Mouse (Mus musculus): ENCODE data around the gene Smim20. TPM values are rescaled to one million over a fixed set of nuclear protein-coding genes. Genes with fewer than 3 reads are reported as not detected.

Gene Smim20
- polyA plus RNA-seq, 1 experiment, result 23.9 TPM

DNA sequence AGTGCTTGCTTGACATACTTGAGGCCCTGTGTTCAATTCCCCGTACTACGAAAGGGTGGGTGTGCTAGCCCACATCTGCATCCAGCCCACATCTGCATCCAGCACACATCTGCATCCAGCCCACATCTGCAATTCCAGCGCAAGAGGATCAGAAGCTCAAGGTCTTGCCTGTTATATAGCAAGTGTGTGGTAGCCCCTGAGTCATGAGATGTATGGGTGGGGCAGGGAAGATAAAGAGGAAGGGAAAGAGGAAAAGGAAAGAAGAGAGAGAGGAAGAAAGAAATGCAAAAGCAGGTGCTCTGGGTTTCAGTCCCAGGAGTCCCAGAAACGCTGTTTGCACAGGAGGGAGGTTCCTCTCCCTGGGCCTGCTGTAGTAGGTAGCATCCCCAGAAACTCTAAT lies 15.6 kb downstream of the Smim20 start:
- peaks cover 6% of the 10 kb centered on the region; the same call in 1 of the 2 replicates for H3K4me1 ChIP-seq (ENCODE audit: control insufficient read depth, insufficient read depth, insufficient read length)
- H3K27me3 ChIP-seq (ENCODE audit: control insufficient read depth, insufficient read depth, low read length), result no peaks in the 10 kb centered on the region
- peaks cover 11% of the 10 kb centered on the region for H3K36me3 ChIP-seq (ENCODE audit: control insufficient read depth, insufficient read depth, low read length)
- 68% methylated on average over 4 of the region's 4 CpGs for WGBS
- no peak overlapping the region for H3K4me3 ChIP-seq (ENCODE audit: extremely low read depth, insufficient read depth, insufficient read length)
- no peak for TF ChIP-seq POLR2A (IDR thresholded peaks at IDR 0.05; ENCODE audit: low read depth, low read length)
- TF ChIP-seq CTCF (IDR thresholded peaks at IDR 0.05; ENCODE audit: extremely low read depth, insufficient read depth, insufficient read length, insufficient replicate concordance), result no peak
- DNase-seq (ENCODE audit: low read depth in 1 of 2, low spot score in 2 of 2), result no peak
- no peak overlapping the region for H3K27ac ChIP-seq (ENCODE audit: insufficient read depth, low read length)

DNA sequence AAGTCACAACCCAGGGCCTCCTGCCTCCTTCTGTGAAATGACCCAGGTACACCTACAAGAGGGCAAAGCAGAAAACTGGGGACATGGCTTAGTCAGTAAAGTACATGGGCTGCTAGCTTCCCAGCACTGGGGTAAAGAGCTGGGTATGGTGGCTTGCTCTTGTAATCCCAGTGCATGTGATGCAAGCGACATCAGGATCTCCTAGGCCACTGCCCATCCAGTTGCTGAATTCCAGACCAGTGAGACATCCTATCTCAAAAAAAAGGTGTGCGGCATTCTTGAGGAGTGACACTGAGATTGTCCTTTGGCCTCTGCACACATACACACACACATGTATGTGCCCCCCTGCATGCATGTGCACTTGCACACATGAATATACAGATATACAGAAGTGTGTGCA lies 19.5 kb downstream of the Smim20 start:
- H3K27ac ChIP-seq (ENCODE audit: insufficient read depth, low read length), result no peak overlapping the region
- DNase-seq (ENCODE audit: low read depth in 1 of 2, low spot score in 2 of 2), result no peak
- TF ChIP-seq POLR2A (IDR thresholded peaks at IDR 0.05; ENCODE audit: low read depth, low read length), result no peak
- TF ChIP-seq CTCF (IDR thresholded peaks at IDR 0.05; ENCODE audit: extremely low read depth, insufficient read depth, insufficient read length, insufficient replicate concordance), result no peak
- 94% methylated on average over 2 of the region's 2 CpGs for WGBS
- peaks cover 6% of the 10 kb centered on the region; the same call in 1 of the 2 replicates for H3K4me1 ChIP-seq (ENCODE audit: control insufficient read depth, insufficient read depth, insufficient read length)
- no peak overlapping the region for H3K4me3 ChIP-seq (ENCODE audit: extremely low read depth, insufficient read depth, insufficient read length)
- no peaks in the 10 kb centered on the region for H3K27me3 ChIP-seq (ENCODE audit: control insufficient read depth, insufficient read depth, low read length)
- H3K36me3 ChIP-seq (ENCODE audit: control insufficient read depth, insufficient read depth, low read length), result no peaks in the 10 kb centered on the region

- Histone ChIP-seq H3K36me3 (ENCODE audit: control insufficient read depth, insufficient read depth, low read length) (no peaks in the 10 kb centered on the region), H3K4me3 (ENCODE audit: extremely low read depth, insufficient read depth, insufficient read length) (no peak overlapping the region)
Observed at GRCm38 (mm10) chr5:53289438-53289837, 22.6 kb downstream of the Smim20 start.

DNA sequence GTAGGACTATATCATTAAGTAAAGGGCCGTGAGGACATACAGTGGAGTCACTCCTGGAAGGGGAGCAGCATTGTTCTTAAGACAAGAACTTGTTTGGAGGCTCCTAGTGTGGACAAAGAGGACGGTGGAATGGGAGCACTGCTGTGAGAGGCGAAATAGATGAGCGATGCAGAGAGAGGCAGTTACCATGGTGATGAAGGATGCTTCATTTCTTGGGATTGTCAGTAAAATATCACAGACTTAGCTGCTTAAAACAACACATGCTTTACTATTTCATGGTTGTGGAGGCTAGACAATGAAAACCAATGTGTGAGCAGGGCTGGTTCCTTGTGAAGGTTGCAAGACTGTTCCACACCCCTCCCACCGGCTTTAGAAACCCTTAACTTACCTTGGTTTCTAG lies 27.7 kb downstream of the Smim20 start:
- Histone ChIP-seq H3K4me1 (ENCODE audit: control insufficient read depth, insufficient read depth, insufficient read length) (no peaks in the 10 kb centered on the region), H3K27me3 (ENCODE audit: control insufficient read depth, insufficient read depth, low read length) (no peaks in the 10 kb centered on the region), H3K27ac (ENCODE audit: insufficient read depth, low read length) (no peak overlapping the region), H3K4me3 (ENCODE audit: extremely low read depth, insufficient read depth, insufficient read length) (no peak overlapping the region), H3K36me3 (ENCODE audit: control insufficient read depth, insufficient read depth, low read length) (no peaks in the 10 kb centered on the region)
- DNase-seq (ENCODE audit: low read depth in 1 of 2, low spot score in 2 of 2), result no peak
- WGBS, result 87% methylated on average over 5 of the region's 5 CpGs
- TF ChIP-seq CTCF (IDR thresholded peaks at IDR 0.05; ENCODE audit: extremely low read depth, insufficient read depth, insufficient read length, insufficient replicate concordance) (no peak), POLR2A (IDR thresholded peaks at IDR 0.05; ENCODE audit: low read depth, low read length) (no peak)

More at GRCm38 (mm10) chr5:53289438-53289837, 22.6 kb downstream of the Smim20 start:
- 22% methylated on average over 8 of the region's 9 CpGs for whole genome bisulfite sequencing
- TF ChIP-seq CTCF (IDR thresholded peaks at IDR 0.05; ENCODE audit: extremely low read depth, insufficient read depth, insufficient read length, insufficient replicate concordance) (no peak), POLR2A (IDR thresholded peaks at IDR 0.05; ENCODE audit: low read depth, low read length) (no peak)
- H3K4me1 ChIP-seq (ENCODE audit: control insufficient read depth, insufficient read depth, insufficient read length), result no peaks in the 10 kb centered on the region
- no peaks in the 10 kb centered on the region for H3K27me3 ChIP-seq (ENCODE audit: control insufficient read depth, insufficient read depth, low read length)
- DNase-seq (ENCODE audit: low read depth in 1 of 2, low spot score in 2 of 2), result no peak
- H3K27ac ChIP-seq (ENCODE audit: insufficient read depth, low read length), result no peak overlapping the region

- Histone ChIP-seq H3K27me3 (ENCODE audit: control insufficient read depth, insufficient read depth, low read length) (no peaks in the 10 kb centered on the region), H3K27ac (ENCODE audit: insufficient read depth, low read length) (no peak overlapping the region), H3K4me1 (ENCODE audit: control insufficient read depth, insufficient read depth, insufficient read length) (no peaks in the 10 kb centered on the region), H3K36me3 (ENCODE audit: control insufficient read depth, insufficient read depth, low read length) (no peaks in the 10 kb centered on the region), H3K4me3 (ENCODE audit: extremely low read depth, insufficient read depth, insufficient read length) (no peak overlapping the region)
- TF ChIP-seq CTCF (IDR thresholded peaks at IDR 0.05; ENCODE audit: extremely low read depth, insufficient read depth, insufficient read length, insufficient replicate concordance) (no peak), POLR2A (IDR thresholded peaks at IDR 0.05; ENCODE audit: low read depth, low read length) (no peak)
- DNase-seq (ENCODE audit: low read depth in 1 of 2, low spot score in 2 of 2), result no peak
- WGBS, result 86% methylated on average over 4 of the region's 4 CpGs
Observed at GRCm38 (mm10) chr5:53296961-53297360, 30.1 kb downstream of the Smim20 start.

GRCm38 (mm10) chr5:53301496-53301895 lies 34.6 kb downstream of the Smim20 start:
- H3K27me3 ChIP-seq (ENCODE audit: control insufficient read depth, insufficient read depth, low read length), result no peaks in the 10 kb centered on the region
- DNase-seq (ENCODE audit: low read depth in 1 of 2, low spot score in 2 of 2), result no peak
- no peak overlapping the region for H3K4me3 ChIP-seq (ENCODE audit: extremely low read depth, insufficient read depth, insufficient read length)
- H3K27ac ChIP-seq (ENCODE audit: insufficient read depth, low read length), result no peak overlapping the region
- H3K4me1 ChIP-seq (ENCODE audit: control insufficient read depth, insufficient read depth, insufficient read length), result no peaks in the 10 kb centered on the region
- H3K36me3 ChIP-seq (ENCODE audit: control insufficient read depth, insufficient read depth, low read length), result no peaks in the 10 kb centered on the region
- no peak for TF ChIP-seq CTCF (IDR thresholded peaks at IDR 0.05; ENCODE audit: extremely low read depth, insufficient read depth, insufficient read length, insufficient replicate concordance)
- no peak for TF ChIP-seq POLR2A (IDR thresholded peaks at IDR 0.05; ENCODE audit: low read depth, low read length)
- 89% methylated on average over 8 of the region's 8 CpGs for WGBS

DNA sequence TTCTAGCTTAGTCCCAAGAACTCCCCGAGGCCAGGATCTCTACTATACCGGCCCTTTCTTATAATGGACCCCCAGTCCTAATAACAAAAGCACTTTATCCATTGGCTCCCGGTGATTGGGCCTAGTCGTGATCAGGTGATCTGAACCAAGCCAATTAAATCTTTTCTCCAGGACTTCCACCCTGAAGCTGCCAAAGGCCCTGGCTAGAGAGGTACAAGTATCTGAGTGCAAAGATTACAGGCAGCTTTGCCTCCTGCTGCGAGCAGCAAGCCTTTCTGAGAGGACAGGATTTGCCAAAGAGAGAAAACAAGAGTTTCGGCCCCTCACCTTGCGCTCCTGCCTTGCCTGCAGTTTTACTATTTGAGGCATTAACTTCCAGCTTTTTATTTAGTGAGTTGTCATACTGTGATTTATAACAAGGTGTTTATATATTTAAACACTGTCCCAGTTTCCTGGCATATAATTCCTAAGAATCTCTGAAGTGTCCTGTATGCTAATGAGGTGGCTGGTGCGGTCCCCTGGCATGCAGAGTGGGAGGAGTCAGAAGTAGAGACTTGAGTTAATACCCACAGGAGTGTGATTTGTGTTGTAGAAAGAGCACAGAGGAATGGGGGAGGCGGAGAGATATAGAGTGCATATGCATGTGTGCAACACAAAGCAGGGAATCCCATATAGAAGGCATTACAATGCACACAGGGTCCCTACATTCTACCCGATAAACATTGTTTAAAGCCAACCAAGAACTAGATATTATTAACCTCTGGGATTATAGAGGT lies 36.2 kb downstream of the Smim20 start:
- Histone ChIP-seq H3K4me1 (ENCODE audit: control insufficient read depth, insufficient read depth, insufficient read length) (no peaks in the 10 kb centered on the region), H3K27me3 (ENCODE audit: control insufficient read depth, insufficient read depth, low read length) (no peaks in the 10 kb centered on the region), H3K4me3 (ENCODE audit: extremely low read depth, insufficient read depth, insufficient read length) (no peak overlapping the region), H3K36me3 (ENCODE audit: control insufficient read depth, insufficient read depth, low read length) (no peaks in the 10 kb centered on the region), H3K27ac (ENCODE audit: insufficient read depth, low read length) (no peak overlapping the region)
- TF ChIP-seq CTCF (IDR thresholded peaks at IDR 0.05; ENCODE audit: extremely low read depth, insufficient read depth, insufficient read length, insufficient replicate concordance) (no peak), POLR2A (IDR thresholded peaks at IDR 0.05; ENCODE audit: low read depth, low read length) (no peak)
- WGBS, result 90% methylated on average over 10 of the region's 10 CpGs
- DNase-seq (ENCODE audit: low read depth in 1 of 2, low spot score in 2 of 2), result no peak

Data from spleen, adult 2 months (tissue).